Mouse (Mus musculus) intestine, postnatal 0 days (tissue): Measurements from ENCODE around the gene Ephb1. TPM values are rescaled to one million over a fixed set of nuclear protein-coding genes. Genes with fewer than 3 reads are reported as not detected.

ENCODE experiments used
- ATAC-seq: fragments of 200-750 bp; cut with Nextera tagmentation; 2 replicates; pipeline ENCODE4 v1.8.0; 2017; ENCODE audit warnings: mild to moderate bottlenecking, moderate TSS enrichment, moderate library complexity
- H3K27ac ChIP-seq: fragments of 300-500 bp; sonication (generic); 2 replicates; pipeline ENCODE4 v1.5.1; 2014; ENCODE audit warnings: mild to moderate bottlenecking, low read depth, low read length, moderate library complexity
- H3K27me3 ChIP-seq: fragments of 300-500 bp; sonication (generic); replicated peaks from 2 replicates; pipeline ENCODE4 v1.6.1; 2014; ENCODE audit warnings: low read length, mixed read lengths; ENCODE audit not compliant: control insufficient read depth, insufficient read depth
- H3K36me3 ChIP-seq: fragments of 300-500 bp; sonication (generic); 2 replicates; pipeline ENCODE4 v1.6.1; 2014; ENCODE audit warnings: mild to moderate bottlenecking, moderate library complexity; ENCODE audit not compliant: control insufficient read depth, insufficient read depth
- H3K4me1 ChIP-seq: fragments of 300-500 bp; sonication (generic); replicated peaks from 2 replicates; pipeline ENCODE4 v1.6.1; 2014; ENCODE audit warnings: antibody characterized with exemption, low read length, mixed read lengths; ENCODE audit not compliant: control insufficient read depth, insufficient read depth
- H3K4me2 ChIP-seq: fragments of 300-500 bp; sonication (generic); replicated peaks from 2 replicates; pipeline ENCODE4 v1.6.1; 2014; ENCODE audit warnings: low read depth, mild to moderate bottlenecking, moderate library complexity
- H3K4me3 ChIP-seq: fragments of 300-500 bp; sonication (generic); 2 replicates; pipeline ENCODE4 v1.5.1; 2014; ENCODE audit warnings: low read depth, low read length
- H3K9ac ChIP-seq: fragments of 300-500 bp; sonication (generic); 2 replicates; pipeline ENCODE4 v1.6.1; 2014; ENCODE audit warnings: mild to moderate bottlenecking, low read depth, low read length
- H3K9me3 ChIP-seq: fragments of 300-500 bp; sonication (generic); 2 replicates; pipeline ENCODE4 v1.6.1; 2016; ENCODE audit warnings: mixed run types; ENCODE audit not compliant: control insufficient read depth
- CTCF ChIP-seq: sonication (generic); IDR thresholded peaks from 2 replicates; pipeline ENCODE4 v1.5.1; 2016; ENCODE audit warnings: low read depth, mild to moderate bottlenecking, control low read depth, antibody characterized with exemption, moderate library complexity
- WGBS: fragments of 180-500 bp; shearing (Covaris S2); extraction: QIAGEN DNeasy Blood & Tissue Kit; methylation state at CpG from one replicate; pipeline ENCODE4 v1.1.7; 2014; 5-methylcytosine and 5-hydroxymethylcytosine counted together
- polyA plus RNA-seq: library from polyadenylated mRNA; unstranded; fragments of >200 nt; fragmentation: Nextera tagmentation; extraction: Ambion mirVana; gene quantifications from 2 replicates; pipeline ENCODE4 v1.2.1, GENCODE M21; 2015

The Ephb1 gene
- polyA plus RNA-seq, 1 experiment from 2014 or later, result 1.3 TPM

DNA sequence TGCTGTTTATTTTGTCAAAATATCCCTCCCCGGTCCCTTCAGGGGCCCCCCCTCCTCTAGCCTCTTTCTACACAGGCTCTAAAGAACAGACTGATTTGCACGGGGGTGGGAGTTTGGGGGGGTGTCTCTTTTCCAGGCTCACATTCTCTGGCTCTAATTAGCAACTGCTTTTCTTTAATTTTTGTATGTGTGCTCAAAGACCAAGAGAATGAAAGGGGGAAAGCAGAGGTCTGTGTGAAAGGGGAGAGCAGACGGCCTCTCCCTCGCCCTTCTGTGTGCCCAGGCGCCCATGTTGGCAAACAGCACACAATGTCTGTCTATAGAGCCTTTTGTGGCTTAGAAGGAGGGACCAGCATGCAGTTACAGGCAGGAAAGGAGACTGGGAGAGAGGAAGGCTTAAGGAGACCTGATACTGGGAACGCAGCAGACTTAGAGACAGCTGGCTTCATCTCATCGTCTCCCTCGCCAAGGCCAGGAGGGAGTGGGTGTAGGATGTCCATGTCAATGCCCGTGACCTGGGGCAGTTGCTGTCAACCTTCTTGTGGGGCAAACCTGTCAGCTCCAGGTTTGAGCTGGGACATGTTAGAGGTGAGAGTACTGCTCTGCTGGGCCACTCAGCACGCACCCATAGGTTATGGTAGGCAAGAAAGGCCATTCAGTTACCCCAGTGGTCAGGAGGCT is 172.5 kb downstream of the Ephb1 start:
- Histone ChIP-seq H3K4me2 (no peak overlapping the region), H3K9ac (no peak overlapping the region), H3K27ac (no peak overlapping the region), H3K9me3 (no peaks in the 10 kb centered on the region), H3K4me3 (no peak overlapping the region), H3K27me3 (no peaks in the 10 kb centered on the region), H3K4me1 (no peaks in the 10 kb centered on the region), H3K36me3 (no peaks in the 10 kb centered on the region)
- no peak for ATAC-seq
- no peak for TF ChIP-seq CTCF
- 81% methylated on average over 10 of the region's 10 CpGs for WGBS

DNA sequence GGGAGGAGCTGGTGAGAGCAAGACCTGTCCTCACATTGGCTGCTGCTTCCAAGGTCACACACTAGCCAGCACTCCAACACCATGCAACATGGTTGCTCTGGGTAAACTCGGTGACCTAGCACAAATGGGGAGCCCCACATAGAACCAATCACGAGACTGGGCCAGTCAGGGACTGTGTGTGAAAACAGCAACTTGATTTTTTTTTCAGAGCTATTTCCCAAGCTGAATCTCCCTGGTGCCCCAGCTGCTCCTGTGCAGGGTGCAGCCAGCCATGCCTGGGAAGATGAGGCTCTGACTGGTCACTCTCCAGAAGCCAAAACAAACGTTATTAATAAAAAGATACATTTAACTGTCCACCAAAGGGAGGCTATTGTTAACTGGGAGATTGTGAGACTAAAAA is 173.2 kb downstream of the Ephb1 start:
- no peaks in the 10 kb centered on the region for H3K27me3 ChIP-seq
- TF ChIP-seq CTCF, result no peak
- no peak for ATAC-seq
- H3K4me1 ChIP-seq, result no peaks in the 10 kb centered on the region
- no peak overlapping the region for H3K27ac ChIP-seq
- no peak overlapping the region for H3K4me3 ChIP-seq
- no peaks in the 10 kb centered on the region for H3K9me3 ChIP-seq
- H3K36me3 ChIP-seq, result no peaks in the 10 kb centered on the region
- 41% methylated on average over 3 of the region's 3 CpGs for WGBS
- H3K4me2 ChIP-seq, result no peak overlapping the region
- no peak overlapping the region for H3K9ac ChIP-seq

DNA sequence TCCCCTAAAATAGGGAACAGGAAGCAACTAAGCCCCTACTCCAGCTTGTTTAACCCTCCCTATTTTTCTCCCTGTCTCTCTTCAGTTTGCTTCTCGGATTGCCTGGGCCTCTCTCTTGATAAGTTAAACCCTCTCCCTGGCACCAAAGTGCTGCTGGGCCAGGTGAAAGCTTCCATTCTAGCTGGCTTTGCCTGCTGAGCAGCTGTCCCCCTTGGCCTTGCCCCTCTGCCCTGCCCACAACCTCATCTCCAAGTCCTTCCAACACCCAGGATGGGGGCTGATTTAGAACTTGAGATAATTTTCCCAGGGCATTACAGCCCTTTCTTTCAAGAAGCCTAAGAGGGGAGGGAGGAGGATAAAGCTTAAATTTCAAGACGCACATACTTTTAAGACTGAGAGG is 174.0 kb downstream of the Ephb1 start:
- no peaks in the 10 kb centered on the region for H3K36me3 ChIP-seq
- H3K9me3 ChIP-seq, result no peaks in the 10 kb centered on the region
- no peak for ATAC-seq
- no peak overlapping the region for H3K27ac ChIP-seq
- no peak overlapping the region for H3K4me3 ChIP-seq
- no peaks in the 10 kb centered on the region for H3K27me3 ChIP-seq
- no peak overlapping the region for H3K4me2 ChIP-seq
- no peak for TF ChIP-seq CTCF
- 55% methylated on average over 2 of the region's 2 CpGs for WGBS
- no peaks in the 10 kb centered on the region for H3K4me1 ChIP-seq
- H3K9ac ChIP-seq, result no peak overlapping the region

DNA sequence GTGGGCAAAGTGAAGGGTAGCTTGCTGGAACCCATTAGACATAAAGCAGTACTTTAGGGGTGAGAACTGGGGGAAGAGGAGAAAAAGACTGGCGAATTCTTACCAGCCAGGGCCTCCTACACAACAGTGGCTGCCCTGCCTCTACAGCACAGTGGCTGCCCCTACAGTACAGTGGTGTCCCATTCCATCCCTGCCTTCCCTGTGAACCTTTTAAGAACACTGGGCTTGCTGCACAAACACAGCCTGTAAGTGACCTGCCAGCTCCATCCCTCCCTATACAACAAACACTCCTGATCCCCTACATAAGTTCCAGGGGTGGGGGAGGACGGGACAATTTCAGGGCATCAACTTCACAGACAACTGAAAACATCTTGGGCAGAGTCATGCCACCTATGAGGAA is 174.4 kb downstream of the Ephb1 start:
- H3K4me2 ChIP-seq, result no peak overlapping the region
- no peaks in the 10 kb centered on the region for H3K4me1 ChIP-seq
- H3K27me3 ChIP-seq, result no peaks in the 10 kb centered on the region
- H3K4me3 ChIP-seq, result no peak overlapping the region
- H3K9me3 ChIP-seq, result no peaks in the 10 kb centered on the region
- no peak overlapping the region for H3K27ac ChIP-seq
- TF ChIP-seq CTCF, result no peak
- 61% methylated on average over 2 of the region's 2 CpGs for WGBS
- H3K9ac ChIP-seq, result no peak overlapping the region
- no peak for ATAC-seq
- no peaks in the 10 kb centered on the region for H3K36me3 ChIP-seq

DNA sequence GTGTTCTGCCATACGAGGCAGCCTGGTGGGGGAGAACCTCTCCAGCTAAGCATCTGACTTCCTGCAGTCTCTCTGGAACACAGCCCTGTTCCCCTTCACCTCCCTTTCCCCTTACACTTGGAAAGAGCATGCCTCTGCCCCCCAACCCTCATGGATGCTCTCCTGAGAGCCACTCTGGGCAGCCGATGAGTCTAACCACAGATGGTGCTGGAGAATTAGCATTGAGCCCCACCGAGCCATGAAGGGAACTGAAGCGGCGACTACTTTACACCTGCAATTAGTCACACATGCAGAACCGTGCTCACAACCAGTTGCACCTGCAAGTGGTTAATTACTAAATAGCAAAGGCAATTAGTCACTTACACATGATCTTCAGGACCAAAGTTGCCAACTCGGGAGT is 184.8 kb downstream of the Ephb1 start:
- Histone ChIP-seq H3K4me2 (no peak overlapping the region), H3K9me3 (no peaks in the 10 kb centered on the region), H3K27me3 (no peaks in the 10 kb centered on the region), H3K27ac (no peak overlapping the region), H3K4me3 (no peak overlapping the region), H3K9ac (no peak overlapping the region), H3K4me1 (no peaks in the 10 kb centered on the region), H3K36me3 (no peaks in the 10 kb centered on the region)
- no peak for TF ChIP-seq CTCF
- WGBS, result 80% methylated on average over 7 of the region's 7 CpGs
- no peak for ATAC-seq

DNA sequence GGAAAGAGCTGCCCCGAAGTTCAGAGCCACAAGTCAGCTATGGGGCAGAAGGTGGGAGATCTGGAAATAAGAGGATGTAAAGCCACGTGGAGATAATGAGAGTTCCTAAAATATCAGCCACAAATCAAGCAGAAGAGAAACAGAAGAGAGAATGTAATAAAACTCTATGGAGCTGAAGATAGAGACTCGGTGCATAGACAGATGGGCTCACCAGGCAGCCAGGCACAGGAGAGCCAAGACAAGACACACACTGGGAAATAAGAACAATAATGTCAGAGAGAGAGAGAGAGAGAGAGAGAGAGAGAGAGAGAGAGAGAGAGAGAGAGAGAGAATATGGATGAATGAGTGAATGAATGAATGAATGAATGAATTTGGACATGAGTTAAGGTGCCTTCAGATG is 198.6 kb downstream of the Ephb1 start:
- H3K27me3 ChIP-seq, result no peaks in the 10 kb centered on the region
- no peak for ATAC-seq
- H3K4me1 ChIP-seq, result no peaks in the 10 kb centered on the region
- no peak for TF ChIP-seq CTCF
- no peaks in the 10 kb centered on the region for H3K9me3 ChIP-seq
- H3K4me3 ChIP-seq, result no peak overlapping the region
- H3K9ac ChIP-seq, result no peak overlapping the region
- no peak overlapping the region for H3K4me2 ChIP-seq
- 71% methylated on average over 3 of the region's 3 CpGs for WGBS
- H3K36me3 ChIP-seq, result no peaks in the 10 kb centered on the region
- no peak overlapping the region for H3K27ac ChIP-seq

DNA sequence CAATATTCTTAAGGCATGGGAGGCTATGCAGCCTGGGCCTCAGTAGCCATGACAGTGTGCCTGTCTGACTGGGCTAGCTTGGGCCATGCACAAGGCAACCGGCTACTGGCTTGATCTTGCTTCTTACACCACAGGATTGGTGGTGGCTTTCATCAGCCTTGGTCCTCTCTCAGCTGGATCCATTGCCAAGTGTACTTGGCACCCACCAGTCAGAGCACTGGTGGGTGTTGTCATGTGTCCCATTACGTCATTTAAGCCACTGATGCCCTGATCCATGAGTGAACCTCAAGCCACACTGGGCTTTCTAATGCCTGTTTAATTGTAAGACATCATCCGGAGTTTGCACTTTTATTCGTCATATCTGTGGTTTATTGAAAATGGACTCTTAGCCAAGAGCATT is 215.3 kb downstream of the Ephb1 start:
- Histone ChIP-seq H3K9me3 (no peaks in the 10 kb centered on the region), H3K27ac (no peak overlapping the region), H3K9ac (no peak overlapping the region), H3K27me3 (no peaks in the 10 kb centered on the region), H3K4me2 (no peak overlapping the region), H3K36me3 (no peaks in the 10 kb centered on the region), H3K4me1 (no peaks in the 10 kb centered on the region), H3K4me3 (no peak overlapping the region)
- no peak for TF ChIP-seq CTCF
- 88% methylated on average over 4 of the region's 4 CpGs for WGBS
- no peak for ATAC-seq
